Mouse (Mus musculus) ES-Bruce4 (cell line): ENCODE measurements around the gene Kalrn. TPM values are rescaled to one million over a fixed set of nuclear protein-coding genes. Genes with fewer than 3 reads are reported as not detected.

Experiments
- H3K27ac ChIP-seq: 2 replicates; pipeline ENCODE4 v1.5.1; 2012; ENCODE audit warnings: low read length, inconsistent platforms; ENCODE audit not compliant: insufficient read depth
- H3K27me3 ChIP-seq: 2 replicates; pipeline ENCODE4 v1.6.1; 2012; ENCODE audit warnings: mild to moderate bottlenecking, low read length, inconsistent platforms; ENCODE audit not compliant: control insufficient read depth, poor library complexity, insufficient read depth, severe bottlenecking
- H3K36me3 ChIP-seq: 2 replicates; pipeline ENCODE4 v1.6.1; 2012; ENCODE audit warnings: inconsistent platforms, mild to moderate bottlenecking, low read length, moderate library complexity; ENCODE audit not compliant: control insufficient read depth, poor library complexity, insufficient read depth, severe bottlenecking
- H3K4me1 ChIP-seq: one replicate; pipeline ENCODE4 v1.8.1; 2011; ENCODE audit warnings: low read length; ENCODE audit not compliant: control insufficient read depth, insufficient read depth
- H3K4me3 ChIP-seq: 2 replicates; pipeline ENCODE4 v1.5.1; 2011; ENCODE audit warnings: low read depth, mild to moderate bottlenecking, low read length
- H3K9ac ChIP-seq: 2 replicates; pipeline ENCODE4 v1.6.1; 2012; ENCODE audit warnings: low read depth, mild to moderate bottlenecking, inconsistent platforms; ENCODE audit not compliant: poor library complexity, severe bottlenecking
- H3K9me3 ChIP-seq: replicated peaks from 2 replicates; pipeline ENCODE4 v1.6.1; 2012; ENCODE audit warnings: mild to moderate bottlenecking, low read length, inconsistent platforms; ENCODE audit not compliant: control insufficient read depth, poor library complexity, insufficient read depth, severe bottlenecking
- CTCF ChIP-seq: IDR thresholded peaks from one replicate; pipeline ENCODE4 v1.8.1; 2011; ENCODE audit warnings: low read depth, low read length
- EP300 ChIP-seq: IDR thresholded peaks from 2 replicates; pipeline ENCODE4 v1.6.1; 2011; ENCODE audit warnings: low read depth, low read length; ENCODE audit not compliant: insufficient read depth
- POLR2A ChIP-seq: IDR thresholded peaks from one replicate; pipeline ENCODE4 v1.8.1; 2011; ENCODE audit warnings: low read length; ENCODE audit not compliant: insufficient read depth
- polyA plus RNA-seq: library from polyadenylated mRNA; stranded (reverse); fragments of >200 nt; gene quantifications from 2 replicates; pipeline ENCODE4 v1.2.4, GENCODE M21; 2011; ENCODE audit warnings: low read depth; ENCODE audit not compliant: missing spikeins, insufficient read depth, insufficient read length

The Kalrn gene
- polyA plus RNA-seq, 1 experiment, result 8.2 TPM

GRCm38 (mm10) chr16:34469277-34469868 is 104.0 kb downstream of the Kalrn start:
- H3K4me1 ChIP-seq, result no peaks in the 10 kb centered on the region
- no peaks in the 10 kb centered on the region for H3K36me3 ChIP-seq
- no peak overlapping the region for H3K27ac ChIP-seq
- no peak overlapping the region for H3K4me3 ChIP-seq
- no peaks in the 10 kb centered on the region for H3K27me3 ChIP-seq
- TF ChIP-seq CTCF (no peak), POLR2A (no peak), EP300 (no peak)
- no peaks in the 10 kb centered on the region for H3K9me3 ChIP-seq
- no peak overlapping the region for H3K9ac ChIP-seq

GRCm38 (mm10) chr16:34466649-34467048 is 106.7 kb downstream of the Kalrn start:
- Histone ChIP-seq H3K4me1 (no peaks in the 10 kb centered on the region), H3K9me3 (no peaks in the 10 kb centered on the region), H3K36me3 (no peaks in the 10 kb centered on the region), H3K4me3 (no peak overlapping the region), H3K27me3 (no peaks in the 10 kb centered on the region), H3K9ac (no peak overlapping the region), H3K27ac (no peak overlapping the region)
- TF ChIP-seq POLR2A (no peak), CTCF (no peak), EP300 (no peak)

GRCm38 (mm10) chr16:34456314-34456713 is 117.0 kb downstream of the Kalrn start:
- no peak overlapping the region for H3K4me3 ChIP-seq
- no peak overlapping the region for H3K9ac ChIP-seq
- H3K27ac ChIP-seq, result no peak overlapping the region
- no peak for TF ChIP-seq CTCF
- TF ChIP-seq EP300, result no peak
- no peak for TF ChIP-seq POLR2A
- H3K9me3 ChIP-seq, result no peaks in the 10 kb centered on the region
- H3K36me3 ChIP-seq, result no peaks in the 10 kb centered on the region
- no peaks in the 10 kb centered on the region for H3K4me1 ChIP-seq
- no peaks in the 10 kb centered on the region; the same call in 1 of the 2 replicates for H3K27me3 ChIP-seq

DNA sequence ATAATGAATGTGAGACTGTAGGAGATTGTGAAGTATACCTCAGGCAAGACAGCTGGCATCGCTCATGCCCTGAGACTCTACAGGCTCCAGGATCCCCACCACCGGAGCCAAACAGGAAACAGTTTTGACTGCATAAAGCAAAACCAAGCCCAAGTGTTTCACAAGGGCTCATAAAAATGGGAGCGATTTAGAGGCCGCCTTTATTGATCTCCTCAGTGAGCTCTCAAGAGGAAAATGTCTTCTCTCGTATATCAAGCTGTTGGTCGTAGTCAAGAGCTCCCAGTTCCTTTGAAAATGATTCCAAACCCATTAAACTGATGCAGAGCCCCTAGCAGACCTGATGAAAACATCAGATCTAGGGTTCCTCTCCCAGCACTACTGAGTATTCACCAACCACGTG is 127.7 kb downstream of the Kalrn start:
- TF ChIP-seq EP300 (no peak), CTCF (no peak), POLR2A (no peak)
- Histone ChIP-seq H3K4me1 (no peaks in the 10 kb centered on the region), H3K36me3 (no peaks in the 10 kb centered on the region), H3K27me3 (no peaks in the 10 kb centered on the region), H3K27ac (no peak overlapping the region), H3K9me3 (no peaks in the 10 kb centered on the region), H3K9ac (no peak overlapping the region), H3K4me3 (no peak overlapping the region)

DNA sequence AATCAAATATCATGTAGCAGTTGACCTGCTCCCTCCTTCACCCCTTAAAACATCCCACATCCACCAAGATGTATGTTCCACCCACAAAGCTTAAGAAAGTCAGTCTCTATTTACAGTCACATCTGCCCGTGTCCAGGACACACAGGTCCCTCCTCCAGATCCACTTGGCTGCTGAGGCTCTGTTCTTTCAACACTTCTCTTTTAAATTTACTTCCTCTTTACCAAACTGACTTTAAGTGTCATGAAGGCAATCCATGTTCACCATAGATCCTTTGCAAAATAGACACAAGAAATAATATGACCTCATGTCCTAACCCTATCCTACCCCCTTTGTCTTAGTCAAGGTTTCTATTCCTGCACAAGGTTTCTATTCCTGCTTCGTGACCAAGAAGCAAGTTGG is 131.6 kb downstream of the Kalrn start:
- Histone ChIP-seq H3K36me3 (no peaks in the 10 kb centered on the region), H3K4me1 (no peaks in the 10 kb centered on the region), H3K9ac (no peak overlapping the region), H3K9me3 (no peaks in the 10 kb centered on the region), H3K4me3 (no peak overlapping the region), H3K27me3 (no peaks in the 10 kb centered on the region; the same call in 1 of the 2 replicates), H3K27ac (no peak overlapping the region)
- TF ChIP-seq EP300 (no peak), POLR2A (no peak), CTCF (no peak)

- H3K4me1 ChIP-seq, result no peaks in the 10 kb centered on the region
- no peaks in the 10 kb centered on the region; the same call in 1 of the 2 replicates for H3K27me3 ChIP-seq
- H3K4me3 ChIP-seq, result no peak overlapping the region
- no peaks in the 10 kb centered on the region for H3K9me3 ChIP-seq
- no peak overlapping the region for H3K9ac ChIP-seq
- H3K27ac ChIP-seq, result no peak overlapping the region
- no peaks in the 10 kb centered on the region for H3K36me3 ChIP-seq
- TF ChIP-seq CTCF (no peak), POLR2A (no peak), EP300 (no peak)
Measured at GRCm38 (mm10) chr16:34440994-34441414, 132.3 kb downstream of the Kalrn start.
